Mouse (Mus musculus): Measurements from ENCODE around the gene Slx. TPM values are rescaled to one million over a fixed set of nuclear protein-coding genes. Genes with fewer than 3 reads are reported as not detected.
"Not testable (repeated sequence)": the region's sequence is repeated elsewhere in the genome, so short reads cannot be mapped to it uniquely, and the experiment has no call there.

Slx gene
- not detected in 2 replicates for polyA plus RNA-seq (2014; fragmentation: Nextera tagmentation; extraction: Ambion mirVana)

- not testable (repeated sequence) for H3K4me2 ChIP-seq (ENCODE audit: low read depth); H3K9me3 ChIP-seq (ENCODE audit: control insufficient read depth, low read length); H3K9ac ChIP-seq (ENCODE audit: low read length); H3K27me3 ChIP-seq (ENCODE audit: control insufficient read depth, insufficient read depth, low read length); H3K27ac ChIP-seq (ENCODE audit: low read depth, low read length); H3K4me3 ChIP-seq (ENCODE audit: low read depth, low read length); DNase-seq (ENCODE audit: low spot score); H3K4me1 ChIP-seq (ENCODE audit: control insufficient read depth, insufficient read depth, low read length); ATAC-seq (ENCODE audit: insufficient read depth, low FRiP score, low TSS enrichment); H3K36me3 ChIP-seq (ENCODE audit: control insufficient read depth, insufficient read depth, low read length)
- WGBS, result 73% methylated on average over 3 of the region's 3 CpGs
These were observed at the start of gene Slx for GRCm38 (mm10) chrX:26545465-26545864. Slx (minus strand) TSS chrX:26545565.

Small RNA genes lying within 50 kb of the gene (microRNA-seq; reads per million reads assigned to microRNA genes)
- not detected for gene Gm27341

Other genes with a start within 250 kb of the Slx start
- not detected in 2 replicates for gene Gm2030, start 235.5 kb downstream of the Slx start, polyA plus RNA-seq (2014; fragmentation: Nextera tagmentation; extraction: Ambion mirVana)
- not detected in 2 replicates for gene Gm14525, start 157.1 kb upstream of the Slx start, polyA plus RNA-seq (2014; fragmentation: Nextera tagmentation; extraction: Ambion mirVana)